Mouse (Mus musculus) CH12.LX (cell line): ENCODE results near the gene Bach2.

ENCODE experiments used
- CHD1 ChIP-seq: IDR thresholded peaks from 2 replicates; pipeline ENCODE4 v1.6.1; 2012; ENCODE audit warnings: low read depth, low read length, improper control_type of control experiment, inconsistent platforms
- CHD2 ChIP-seq: IDR thresholded peaks from 2 replicates; pipeline ENCODE4 v1.6.1; 2011; ENCODE audit warnings: low read length, improper control_type of control experiment
- CTCF ChIP-seq, 2 experiments: IDR thresholded peaks in 1 of 2; conservative IDR thresholded peaks in 1 of 2; 2 replicates each; pipeline ENCODE4 v1.5.1; 2011 to 2012; ENCODE audit warnings: low read depth in 2 of 2, low read length in 2 of 2, improper control_type of control experiment in 1 of 2, inconsistent platforms in 1 of 2, mild to moderate bottlenecking in 1 of 2, moderate library complexity in 1 of 2
- EP300 ChIP-seq: IDR thresholded peaks from 2 replicates; pipeline ENCODE4 v1.6.1; 2011; ENCODE audit warnings: low read length, improper control_type of control experiment
- ETS1 ChIP-seq: conservative IDR thresholded peaks from 2 replicates; pipeline ENCODE4 v1.6.1; 2012; ENCODE audit warnings: low read depth, mild to moderate bottlenecking, inconsistent platforms, low read length, improper control_type of control experiment, moderate library complexity
- GABPA ChIP-seq: IDR thresholded peaks from 2 replicates; pipeline ENCODE4 v1.6.1; 2012; ENCODE audit warnings: low read depth, low read length, improper control_type of control experiment, inconsistent platforms; ENCODE audit not compliant: insufficient replicate concordance
- JUND ChIP-seq: conservative IDR thresholded peaks from 2 replicates; pipeline ENCODE4 v1.6.1; 2011; ENCODE audit warnings: low read depth, low read length, improper control_type of control experiment

GRCm38 (mm10) chr4:32274776-32275294, 36.2 kb downstream of the Bach2 start:
- peak in 1 of 2 experiments; percentile 23; a peak in 1 of 4 replicates for TF ChIP-seq CTCF (conservative IDR thresholded peaks at IDR 0.05 in 1 of 2, IDR thresholded peaks at IDR 0.05 in 1 of 2; ENCODE audit: low read depth in 2 of 2, low read length in 2 of 2)
- no peak for TF ChIP-seq EP300
- no peak for TF ChIP-seq CHD2
- no peak for TF ChIP-seq ETS1
- TF ChIP-seq GABPA, result no peak
- TF ChIP-seq CHD1, result no peak
- TF ChIP-seq JUND, result no peak
